Mouse (Mus musculus): ENCODE measurements around the gene Vpreb2. TPM values are rescaled to one million over a fixed set of nuclear protein-coding genes. Genes with fewer than 3 reads are reported as not detected.

Gene Vpreb2
- not detected for polyA plus RNA-seq (2017; shearing (Covaris generic))

DNA sequence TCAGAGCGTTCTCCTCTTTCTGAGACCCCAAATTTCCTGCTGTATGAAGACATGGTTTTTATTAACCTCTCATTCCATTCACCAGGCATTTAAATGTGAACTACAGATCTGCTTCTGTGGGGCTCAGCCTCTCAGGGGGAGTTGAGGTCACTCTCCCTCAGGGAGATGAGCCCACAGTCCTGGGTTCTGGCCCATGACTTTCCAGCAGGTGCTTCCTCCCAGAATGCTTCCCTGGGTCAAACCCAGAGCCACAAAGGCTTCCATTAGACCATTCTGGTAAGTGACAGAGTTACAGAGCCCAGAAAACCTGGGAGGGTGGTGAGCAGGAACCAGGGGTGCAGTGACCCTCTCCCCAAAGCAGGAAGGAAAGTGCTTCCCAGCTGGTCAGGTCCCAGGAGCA lies at the start of gene Vpreb2:
TSS of gene Vpreb2 (plus strand) at position 301 of the 400 bp plus-strand sequence.

Other genes with a start within 250 kb of the Vpreb2 start
- 134 TPM for gene Med15, start 247.5 kb upstream of the Vpreb2 start, polyA plus RNA-seq (2017; shearing (Covaris generic))
- 9.9 TPM for gene Klhl22, start 220.8 kb upstream of the Vpreb2 start, polyA plus RNA-seq (2017; shearing (Covaris generic))
- not detected for gene Scarf2, start 183.1 kb upstream of the Vpreb2 start, polyA plus RNA-seq (2017; shearing (Covaris generic))
- gene B830017H08Rik, start 147.3 kb upstream of the Vpreb2 start, polyA plus RNA-seq (2017; shearing (Covaris generic)): not detected
- 1.9 TPM for gene Car15, start 142.1 kb upstream of the Vpreb2 start, polyA plus RNA-seq (2017; shearing (Covaris generic))
- 0.60 TPM for gene Gm20518, start 88.8 kb upstream of the Vpreb2 start, polyA plus RNA-seq (2017; shearing (Covaris generic))
- not detected for gene Tssk1, start 86.2 kb upstream of the Vpreb2 start, polyA plus RNA-seq (2017; shearing (Covaris generic))
- gene Dgcr2, start 81.9 kb upstream of the Vpreb2 start, polyA plus RNA-seq (2017; shearing (Covaris generic)): 56.2 TPM
- not detected for gene Tssk2, start 81.8 kb upstream of the Vpreb2 start, polyA plus RNA-seq (2017; shearing (Covaris generic))
- gene Ess2, start 69.1 kb upstream of the Vpreb2 start, polyA plus RNA-seq (2017; shearing (Covaris generic)): 61.9 TPM
- not detected for gene Gsc2, start 65.4 kb upstream of the Vpreb2 start, polyA plus RNA-seq (2017; shearing (Covaris generic))
- gene Slc25a1, start 52.2 kb upstream of the Vpreb2 start, polyA plus RNA-seq (2017; shearing (Covaris generic)): 39.5 TPM
- gene Dgcr6, start 72.4 kb downstream of the Vpreb2 start, polyA plus RNA-seq (2017; shearing (Covaris generic)): 5.4 TPM
- gene Prodh, start 109.8 kb downstream of the Vpreb2 start, polyA plus RNA-seq (2017; shearing (Covaris generic)): 0.38 TPM
- gene Rtn4r, start 147.2 kb downstream of the Vpreb2 start, polyA plus RNA-seq (2017; shearing (Covaris generic)): not detected
- not detected for gene Ccdc188, start 237.5 kb downstream of the Vpreb2 start, polyA plus RNA-seq (2017; shearing (Covaris generic))

All from effector memory CD4-positive, alpha-beta T cell, adult 7 months (primary cell).